Mouse (Mus musculus) bone marrow macrophage, adult 2 months (primary cell): Measurements from ENCODE around the gene Zfp652. TPM values are rescaled to one million over a fixed set of nuclear protein-coding genes. Genes with fewer than 3 reads are reported as not detected.

Experiments used
- H3K27ac ChIP-seq: 2 replicates; pipeline ENCODE4 v1.5.1; 2012; ENCODE audit warnings: low read depth, low read length; ENCODE audit not compliant: insufficient read depth
- H3K4me1 ChIP-seq: 2 replicates; pipeline ENCODE4 v1.6.1; 2012; ENCODE audit warnings: low read length; ENCODE audit not compliant: control insufficient read depth, insufficient read depth
- H3K4me3 ChIP-seq: 2 replicates; pipeline ENCODE4 v1.5.1; 2012; ENCODE audit warnings: mild to moderate bottlenecking, low read length, moderate library complexity; ENCODE audit not compliant: insufficient read depth
- CTCF ChIP-seq: IDR thresholded peaks from 2 replicates; pipeline ENCODE4 v1.5.1; 2012; ENCODE audit warnings: low read depth, mild to moderate bottlenecking, low read length, moderate library complexity
- POLR2A ChIP-seq: IDR thresholded peaks from 2 replicates; pipeline ENCODE4 v1.6.1; 2012; ENCODE audit warnings: mild to moderate bottlenecking, low read depth, low read length, borderline replicate concordance
- polyA plus RNA-seq: library from polyadenylated mRNA; stranded (reverse); fragments of >200 nt; gene quantifications from 2 replicates; pipeline ENCODE4 v1.2.4, GENCODE M21; 2012; ENCODE audit not compliant: missing spikeins, insufficient read depth, insufficient read length

The Zfp652 gene
- polyA plus RNA-seq, 1 experiment, result 51.5 TPM

DNA sequence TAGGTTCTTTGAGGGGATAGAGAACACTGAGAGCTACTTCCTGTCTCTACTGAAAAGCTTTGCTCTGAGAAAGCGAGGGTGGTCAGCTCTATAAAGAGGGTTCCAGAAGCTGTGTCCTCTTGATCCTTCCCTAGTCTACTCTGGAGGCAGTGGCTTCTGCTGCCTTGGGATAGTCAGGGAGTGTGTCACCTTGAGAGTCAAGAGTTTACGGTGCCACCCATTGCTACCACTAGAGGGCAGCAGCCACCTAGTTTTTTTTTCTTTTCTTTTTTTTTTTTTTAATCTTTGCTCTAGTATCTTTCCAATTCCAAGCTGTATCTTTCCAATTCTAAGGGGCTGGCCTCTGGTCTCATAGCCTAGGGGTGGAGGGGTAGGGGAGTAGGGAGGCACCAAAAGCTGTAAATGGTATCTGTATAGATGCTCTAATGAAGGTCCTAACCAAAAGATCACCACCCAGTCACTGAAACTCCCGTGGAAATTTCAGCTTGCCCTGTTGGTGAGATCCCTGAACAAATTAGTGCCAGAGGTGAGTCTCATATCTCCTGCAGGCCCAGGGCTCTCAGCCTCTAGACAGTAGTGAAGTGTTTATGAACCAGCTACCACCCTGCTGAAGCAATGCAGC lies 115.1 kb downstream of the Zfp652 start:
- TF ChIP-seq POLR2A, result no peak
- peak; percentile 59 for TF ChIP-seq CTCF
- Histone ChIP-seq H3K27ac (no peak overlapping the region), H3K4me1 (peaks cover 15% of the 10 kb centered on the region), H3K4me3 (no peak overlapping the region)

DNA sequence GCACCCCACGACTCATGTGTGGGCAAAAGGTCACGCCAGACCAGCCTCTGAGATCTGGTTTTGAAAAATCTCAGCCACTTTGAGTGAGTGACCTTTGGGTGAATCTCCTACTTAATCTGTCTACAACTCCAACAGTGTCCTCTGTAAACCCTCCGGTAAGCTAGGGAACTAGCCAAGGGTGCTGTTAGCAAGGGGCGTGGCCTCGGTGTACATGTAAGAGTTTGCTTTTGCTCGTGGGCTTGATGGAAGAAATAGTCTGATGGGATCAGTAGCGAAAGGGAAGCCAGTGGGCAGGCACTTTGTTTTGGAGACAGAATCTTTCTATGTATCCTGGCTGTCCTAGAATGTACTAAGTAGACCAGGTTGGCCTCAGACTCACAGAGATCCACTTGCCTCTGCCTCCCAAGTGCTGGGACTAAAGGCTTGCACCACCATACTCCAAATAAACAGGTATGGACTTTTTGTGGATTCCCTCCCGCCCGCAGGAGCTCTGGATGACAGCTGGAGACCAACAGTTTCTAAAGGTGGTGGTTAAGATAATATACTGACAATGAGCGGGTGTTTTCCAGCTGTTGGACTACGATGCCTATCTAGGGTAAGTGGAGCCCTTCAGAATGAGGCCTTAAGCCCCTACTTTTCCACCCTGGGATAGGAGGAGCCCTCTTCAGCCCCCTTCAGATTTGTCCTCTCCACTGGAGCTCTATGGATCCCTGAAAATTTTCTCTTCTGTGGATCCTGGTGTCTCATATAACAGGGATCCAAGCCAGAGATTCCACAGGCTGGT lies 115.9 kb downstream of the Zfp652 start:
- TF ChIP-seq CTCF, result no peak
- TF ChIP-seq POLR2A, result no peak
- Histone ChIP-seq H3K4me1 (peaks cover 15% of the 10 kb centered on the region), H3K4me3 (no peak overlapping the region), H3K27ac (no peak overlapping the region)

GRCm38 (mm10) chr11:95829526-95830050 lies 117.1 kb downstream of the Zfp652 start:
- Histone ChIP-seq H3K27ac (no peak overlapping the region), H3K4me3 (no peak overlapping the region), H3K4me1 (peaks cover 24% of the 10 kb centered on the region)
- TF ChIP-seq POLR2A (no peak), CTCF (no peak)

- Histone ChIP-seq H3K4me3 (peak overlapping the region; percentile 52), H3K27ac (no peak overlapping the region), H3K4me1 (peaks cover 31% of the 10 kb centered on the region)
- TF ChIP-seq POLR2A (no peak), CTCF (no peak)
Measured at GRCm38 (mm10) chr11:95830411-95831275, 118.2 kb downstream of the Zfp652 start.

GRCm38 (mm10) chr11:95831276-95831619 lies 118.8 kb downstream of the Zfp652 start:
- Histone ChIP-seq H3K27ac (no peak overlapping the region), H3K4me3 (peak overlapping the region; percentile 52), H3K4me1 (peaks cover 37% of the 10 kb centered on the region)
- TF ChIP-seq CTCF, result no peak
- TF ChIP-seq POLR2A, result no peak

DNA sequence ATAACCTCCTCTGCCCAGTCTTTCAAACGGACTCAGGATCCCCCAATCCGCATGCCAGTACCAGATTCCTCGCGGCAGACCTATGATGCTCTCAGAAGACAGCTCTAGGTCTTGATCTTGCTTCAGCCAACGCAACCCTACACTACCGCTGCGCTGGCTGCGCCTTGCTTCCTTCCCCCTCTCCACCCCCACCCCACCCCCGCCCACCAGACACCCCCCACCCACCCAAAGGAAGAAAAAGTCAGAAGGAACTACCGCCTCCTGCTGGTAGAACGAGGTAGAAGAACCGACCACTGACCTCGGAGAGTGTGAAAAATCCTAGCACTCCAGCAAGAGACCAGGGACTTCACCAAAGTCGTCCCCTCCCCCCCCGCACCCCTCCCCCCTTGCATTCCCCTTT lies 119.2 kb downstream of the Zfp652 start:
- peak overlapping the region; percentile 52 for H3K4me3 ChIP-seq
- peaks cover 41% of the 10 kb centered on the region for H3K4me1 ChIP-seq
- no peak overlapping the region for H3K27ac ChIP-seq
- TF ChIP-seq CTCF, result peak; percentile 52
- no peak for TF ChIP-seq POLR2A

DNA sequence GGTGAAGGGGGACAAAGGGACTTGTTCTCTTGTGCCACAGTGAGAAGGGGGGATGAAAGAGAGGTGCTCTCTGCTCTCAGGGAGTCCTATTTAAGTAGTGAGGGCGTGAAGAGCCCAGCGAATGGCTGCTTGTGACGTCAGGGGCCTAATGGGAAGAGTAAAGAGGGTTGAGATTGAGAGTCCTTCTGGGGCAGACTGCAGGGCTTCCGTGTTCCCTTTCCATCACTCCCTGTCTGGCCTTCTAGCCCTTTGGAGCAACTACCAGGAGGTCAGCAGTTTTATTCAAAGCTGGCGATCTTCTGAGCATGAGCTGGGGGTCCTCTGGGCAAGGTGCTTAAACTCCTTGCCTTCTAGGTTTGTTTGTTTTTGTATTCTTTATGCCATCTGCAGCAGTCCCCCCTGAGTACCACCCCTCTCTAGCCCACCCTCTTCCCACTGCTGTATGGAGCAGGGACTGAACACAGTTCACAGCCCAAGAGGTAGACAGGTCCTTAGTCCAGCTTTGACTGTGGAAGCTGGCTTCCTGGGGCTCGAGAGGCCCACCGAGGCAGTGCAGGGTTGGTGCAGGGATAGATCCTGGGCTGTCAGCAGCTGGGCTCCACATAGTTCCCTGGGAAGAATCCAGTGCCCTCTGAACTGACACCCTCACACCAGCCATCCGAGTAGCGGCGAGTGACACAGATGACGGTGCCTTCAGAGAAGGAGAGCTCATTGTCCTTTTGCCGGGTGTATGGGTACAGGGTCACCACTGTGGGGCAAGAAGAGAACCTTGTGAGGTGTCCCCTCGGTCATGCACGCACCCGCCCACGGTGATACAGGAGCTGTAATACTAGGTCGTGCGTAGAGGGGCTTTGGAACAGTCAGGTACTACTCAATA lies 119.9 kb downstream of the Zfp652 start:
- H3K4me1 ChIP-seq, result peaks cover 39% of the 10 kb centered on the region
- no peak overlapping the region for H3K27ac ChIP-seq
- TF ChIP-seq CTCF, result no peak
- no peak for TF ChIP-seq POLR2A
- no peak overlapping the region for H3K4me3 ChIP-seq

- TF ChIP-seq POLR2A (no peak), CTCF (no peak)
- H3K27ac ChIP-seq, result no peak overlapping the region
- peaks cover 40% of the 10 kb centered on the region for H3K4me1 ChIP-seq
- no peak overlapping the region for H3K4me3 ChIP-seq
Measured at GRCm38 (mm10) chr11:95833006-95833570, 120.6 kb downstream of the Zfp652 start.
